Mouse (Mus musculus) neural tube, embryonic 14.5 days (tissue): ENCODE data around the gene Hk1. TPM values are rescaled to one million over a fixed set of nuclear protein-coding genes. Genes with fewer than 3 reads are reported as not detected.
"Not testable (repeated sequence)": the region's sequence is repeated elsewhere in the genome, so short reads cannot be mapped to it uniquely, and the experiment has no call there.

Experiments used
- ATAC-seq: fragments of 200-750 bp; cut with Nextera tagmentation; 2 replicates; pipeline ENCODE4 v1.8.0; 2017; ENCODE audit warnings: low read depth, mild to moderate bottlenecking, moderate TSS enrichment, moderate library complexity
- H3K27ac ChIP-seq: fragments of 300-500 bp; sonication (generic); 2 replicates; pipeline ENCODE4 v1.5.1; 2014; ENCODE audit warnings: low read depth, mild to moderate bottlenecking, control low read depth, low read length, moderate library complexity, mixed read lengths
- H3K27me3 ChIP-seq: fragments of 300-500 bp; sonication (generic); 2 replicates; pipeline ENCODE4 v1.6.1; 2014; ENCODE audit warnings: low read length; ENCODE audit not compliant: control insufficient read depth, insufficient read depth
- H3K36me3 ChIP-seq: fragments of 300-500 bp; sonication (generic); 2 replicates; pipeline ENCODE4 v1.6.1; 2014; ENCODE audit warnings: low read length, mixed read lengths; ENCODE audit not compliant: control insufficient read depth, insufficient read depth
- H3K4me1 ChIP-seq: fragments of 300-500 bp; sonication (generic); 2 replicates; pipeline ENCODE4 v1.6.1; 2014; ENCODE audit warnings: low read length; ENCODE audit not compliant: control insufficient read depth, insufficient read depth
- H3K4me2 ChIP-seq: fragments of 300-500 bp; sonication (generic); 2 replicates; pipeline ENCODE4 v1.6.1; 2014; ENCODE audit warnings: mild to moderate bottlenecking, low read depth, low read length, control low read depth
- H3K4me3 ChIP-seq: fragments of 300-500 bp; sonication (generic); 2 replicates; pipeline ENCODE4 v1.5.1; 2014; ENCODE audit warnings: low read depth, low read length, control low read depth, mixed read lengths
- H3K9ac ChIP-seq: fragments of 300-500 bp; sonication (generic); replicated peaks from 2 replicates; pipeline ENCODE4 v1.6.1; 2014; ENCODE audit warnings: low read depth, mild to moderate bottlenecking, control low read depth, low read length, mixed read lengths
- H3K9me3 ChIP-seq: fragments of 300-500 bp; sonication (generic); 2 replicates; pipeline ENCODE4 v1.6.1; 2016; ENCODE audit warnings: low read length; ENCODE audit not compliant: control insufficient read depth
- WGBS: fragments of 180-500 bp; shearing (Covaris S2); extraction: QIAGEN DNeasy Blood & Tissue Kit; methylation state at CpG from one replicate; pipeline ENCODE4 v1.1.7; 2014; 5-methylcytosine and 5-hydroxymethylcytosine counted together
- polyA plus RNA-seq: library from polyadenylated mRNA; unstranded; fragments of >200 nt; fragmentation: Nextera tagmentation; extraction: Ambion mirVana; gene quantifications from 2 replicates; pipeline ENCODE4 v1.2.1, GENCODE M21; 2014

Hk1 gene
- polyA plus RNA-seq, 1 experiment from 2014 or later, result 79.7 TPM

GRCm38 (mm10) chr10:62328886-62329412, 50.8 kb downstream of the Hk1 start:
- no peak overlapping the region for H3K4me2 ChIP-seq
- no peaks in the 10 kb centered on the region for H3K36me3 ChIP-seq
- 93% methylated on average over 10 of the region's 10 CpGs for WGBS
- H3K4me1 ChIP-seq, result no peaks in the 10 kb centered on the region
- no peaks in the 10 kb centered on the region for H3K27me3 ChIP-seq
- no peak overlapping the region for H3K27ac ChIP-seq
- no peaks in the 10 kb centered on the region for H3K9me3 ChIP-seq
- ATAC-seq, result no peak
- H3K4me3 ChIP-seq, result no peak overlapping the region
- no peak overlapping the region for H3K9ac ChIP-seq

DNA sequence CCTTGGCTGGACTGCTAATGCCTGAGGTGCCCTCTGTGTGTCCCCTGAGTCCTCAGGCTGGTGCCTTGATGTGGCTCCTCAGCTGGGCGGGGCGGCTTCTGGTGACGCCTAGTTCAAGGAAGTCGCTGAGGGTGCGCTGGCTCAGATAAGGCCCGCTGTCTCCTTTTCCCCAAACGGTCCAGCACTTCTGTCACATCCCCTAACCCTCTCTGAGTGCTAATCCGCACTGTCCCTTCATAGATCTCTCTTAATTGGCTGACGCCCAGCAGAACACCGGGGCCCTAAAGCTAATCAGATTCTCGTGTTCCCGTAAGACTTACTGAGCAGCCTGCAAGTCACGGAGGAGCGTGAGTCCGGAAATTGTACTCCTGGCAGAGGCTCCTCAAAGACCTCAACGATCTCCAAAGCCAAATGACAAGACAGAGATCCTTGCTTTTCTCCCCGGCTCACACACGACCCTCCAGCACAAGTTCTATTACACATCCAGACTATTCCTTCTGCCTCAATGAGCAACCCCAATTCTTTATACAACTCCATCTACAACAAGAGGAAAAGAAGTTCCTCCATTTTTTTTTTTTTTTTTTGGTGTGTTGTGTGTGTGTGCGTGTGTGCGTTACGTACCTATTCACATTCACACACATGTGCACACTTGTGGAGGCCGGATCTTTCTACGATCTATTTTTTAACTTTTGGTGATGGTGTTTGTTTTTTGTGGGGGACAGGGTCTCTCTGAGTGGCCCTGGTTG, 52.0 kb downstream of the Hk1 start:
- WGBS, result 69% methylated on average over 23 of the region's 23 CpGs
- H3K9ac ChIP-seq, result no peak overlapping the region
- no peaks in the 10 kb centered on the region for H3K27me3 ChIP-seq
- H3K36me3 ChIP-seq, result no peaks in the 10 kb centered on the region
- no peaks in the 10 kb centered on the region for H3K9me3 ChIP-seq
- no peak overlapping the region for H3K4me3 ChIP-seq
- no peak overlapping the region for H3K4me2 ChIP-seq
- H3K27ac ChIP-seq, result no peak overlapping the region
- no peak for ATAC-seq
- H3K4me1 ChIP-seq, result no peaks in the 10 kb centered on the region

DNA sequence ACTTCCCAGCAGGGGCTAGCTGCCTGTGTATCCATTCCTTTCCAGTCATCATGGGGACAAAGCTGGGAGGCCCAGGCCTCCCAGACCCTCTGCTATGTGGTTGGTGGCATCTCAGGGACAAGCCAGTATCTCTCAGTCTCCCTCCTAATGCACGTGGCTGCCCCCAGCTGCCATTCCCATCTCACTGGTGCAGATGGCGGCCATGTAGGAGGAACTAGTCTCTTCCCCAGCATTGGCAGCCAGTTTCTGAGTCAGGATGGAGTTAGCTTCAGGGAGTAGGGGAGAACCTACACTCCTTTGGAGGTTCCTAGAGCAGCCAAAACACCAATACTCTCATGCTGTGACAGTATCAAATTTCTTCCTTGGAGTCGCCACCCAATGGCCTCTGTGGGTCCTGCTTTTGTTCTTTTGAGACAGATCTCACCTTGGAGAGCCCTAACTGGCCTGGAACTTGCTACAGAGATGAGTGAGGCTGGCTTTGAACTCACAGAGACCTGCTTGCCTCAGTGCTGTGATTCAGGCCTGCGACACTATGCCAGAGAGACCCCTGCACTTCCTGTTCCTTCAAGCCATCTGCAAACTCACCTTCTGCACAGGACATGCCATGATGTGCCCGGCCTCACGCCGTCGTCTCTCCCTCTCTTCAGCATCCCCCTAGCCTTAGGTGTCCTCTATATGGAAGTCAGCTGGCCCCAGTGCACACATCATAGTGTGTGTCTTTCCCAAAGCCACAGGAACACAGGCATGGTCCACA, 52.7 kb downstream of the Hk1 start:
- 71% methylated on average over 8 of the region's 8 CpGs for WGBS
- Histone ChIP-seq H3K27me3 (no peaks in the 10 kb centered on the region), H3K9me3 (no peaks in the 10 kb centered on the region), H3K4me1 (no peaks in the 10 kb centered on the region), H3K9ac (no peak overlapping the region), H3K27ac (no peak overlapping the region), H3K4me3 (no peak overlapping the region), H3K36me3 (no peaks in the 10 kb centered on the region), H3K4me2 (no peak overlapping the region)
- no peak for ATAC-seq

- ATAC-seq, result no peak
- no peak overlapping the region for H3K9ac ChIP-seq
- WGBS, result 96% methylated on average over 8 of the region's 8 CpGs
Measured at GRCm38 (mm10) chr10:62326002-62326401, 53.7 kb downstream of the Hk1 start.

GRCm38 (mm10) chr10:62322821-62323220, 56.9 kb downstream of the Hk1 start:
- H3K27me3 ChIP-seq, H3K4me1 ChIP-seq, H3K27ac ChIP-seq, H3K9me3 ChIP-seq, H3K4me2 ChIP-seq, ATAC-seq, H3K9ac ChIP-seq, H3K4me3 ChIP-seq, H3K36me3 ChIP-seq: not testable (repeated sequence)
- WGBS, result 91% methylated on average over 8 of the region's 8 CpGs

More at GRCm38 (mm10) chr10:62326002-62326401, 53.7 kb downstream of the Hk1 start:
- Histone ChIP-seq H3K4me1 (no peaks in the 10 kb centered on the region), H3K27me3 (no peaks in the 10 kb centered on the region), H3K36me3 (no peaks in the 10 kb centered on the region), H3K4me3 (no peak overlapping the region), H3K27ac (no peak overlapping the region), H3K9me3 (no peaks in the 10 kb centered on the region), H3K4me2 (no peak overlapping the region)

- no peak for ATAC-seq
- no peak overlapping the region for H3K9ac ChIP-seq
- no peak overlapping the region for H3K27ac ChIP-seq
- 75% methylated on average over 9 of the region's 9 CpGs for WGBS
- H3K4me3 ChIP-seq, result no peak overlapping the region
- H3K27me3 ChIP-seq, result no peaks in the 10 kb centered on the region
- H3K4me2 ChIP-seq, result no peak overlapping the region
- no peaks in the 10 kb centered on the region for H3K9me3 ChIP-seq
- H3K4me1 ChIP-seq, result no peaks in the 10 kb centered on the region
- no peaks in the 10 kb centered on the region for H3K36me3 ChIP-seq
Measured at GRCm38 (mm10) chr10:62321457-62321856, 58.3 kb downstream of the Hk1 start.

GRCm38 (mm10) chr10:62320402-62320978, 59.2 kb downstream of the Hk1 start:
- Histone ChIP-seq H3K9ac (no peak overlapping the region), H3K36me3 (no peaks in the 10 kb centered on the region), H3K4me2 (no peak overlapping the region), H3K4me3 (no peak overlapping the region), H3K27me3 (no peaks in the 10 kb centered on the region), H3K27ac (no peak overlapping the region), H3K9me3 (no peaks in the 10 kb centered on the region), H3K4me1 (no peaks in the 10 kb centered on the region)
- 81% methylated on average over 9 of the region's 9 CpGs for WGBS
- ATAC-seq, result no peak

- Histone ChIP-seq H3K36me3 (no peaks in the 10 kb centered on the region), H3K9me3 (no peaks in the 10 kb centered on the region), H3K9ac (no peak overlapping the region), H3K4me2 (no peak overlapping the region), H3K27me3 (no peaks in the 10 kb centered on the region), H3K27ac (no peak overlapping the region), H3K4me1 (no peaks in the 10 kb centered on the region), H3K4me3 (no peak overlapping the region)
- 80% methylated on average over 7 of the region's 7 CpGs for WGBS
- ATAC-seq, result no peak
Measured at GRCm38 (mm10) chr10:62319154-62319553, 60.6 kb downstream of the Hk1 start.

- Histone ChIP-seq H3K4me3 (no peak overlapping the region), H3K4me2 (no peak overlapping the region), H3K9me3 (no peaks in the 10 kb centered on the region), H3K9ac (no peak overlapping the region), H3K27me3 (no peaks in the 10 kb centered on the region), H3K4me1 (no peaks in the 10 kb centered on the region), H3K36me3 (no peaks in the 10 kb centered on the region), H3K27ac (no peak overlapping the region)
- ATAC-seq, result no peak
- 73% methylated on average over 8 of the region's 8 CpGs for WGBS
Measured at GRCm38 (mm10) chr10:62316467-62316866, 63.2 kb downstream of the Hk1 start.
